Mouse (Mus musculus) left cerebral cortex, postnatal 14 days (tissue): ENCODE data around the gene Ptprj. TPM values are rescaled to one million over a fixed set of nuclear protein-coding genes. Genes with fewer than 3 reads are reported as not detected.

Source experiments
- DNase-seq, 2 experiments: peaks; one replicate each; pipeline ENCODE4 v3.0.0; 2021 to 2022; ENCODE audit warnings: low spot score in 2 of 2, mixed read lengths in 1 of 2
- intact Hi-C: fragments of 180-260 bp; cut with DNase I; formaldehyde crosslinking; loops from one replicate; pipeline ENCODE4 v1.15.1; 2025
- total RNA-seq, 2 experiments: library from RNA; stranded (reverse); gene quantifications; 2 replicates each; pipeline ENCODE4 v1.2.3; 2021

The Ptprj gene
- total RNA-seq, 2 experiments from 2014 or later = 91.2 to 111 TPM

DNA sequence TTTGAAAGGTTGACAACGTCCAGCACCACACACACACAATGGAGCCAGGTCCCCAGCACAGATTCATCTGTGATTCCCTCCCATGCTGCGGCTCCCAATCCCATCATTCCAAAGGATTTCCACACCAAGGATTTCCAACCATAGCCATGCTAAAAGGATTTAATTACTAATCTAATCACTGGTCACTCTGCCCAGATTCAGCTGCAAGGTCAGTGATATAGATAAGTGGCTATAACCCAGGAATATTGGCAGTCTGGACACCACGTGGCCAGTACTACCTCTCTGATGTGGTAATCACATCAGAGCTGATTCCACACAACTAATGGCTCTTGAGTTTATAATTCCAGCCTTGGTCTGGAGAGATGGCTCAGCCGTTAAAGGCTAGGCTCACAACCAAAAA, 41.2 kb downstream of the Ptprj start:
- no peak for DNase-seq
- intact Hi-C loops = no loop called here

DNA sequence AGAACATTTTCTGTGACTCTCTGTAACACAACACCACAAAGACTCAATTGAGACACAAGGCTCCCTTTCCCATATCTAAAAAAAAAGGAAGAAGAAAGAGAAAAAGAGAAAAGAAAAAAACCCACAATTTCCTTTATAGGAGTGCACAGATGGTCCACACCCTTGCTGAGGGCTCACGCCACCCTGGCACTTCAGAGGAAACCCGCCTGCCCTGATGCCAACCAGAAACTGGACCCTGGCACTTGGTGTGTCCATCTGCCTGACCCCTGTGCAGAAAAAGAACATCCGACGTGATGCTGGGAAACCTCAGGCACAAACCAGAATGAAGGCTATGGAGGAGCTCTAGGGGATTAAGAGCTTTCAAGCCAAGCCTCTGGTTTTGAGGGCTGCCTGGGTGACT, 43.2 kb downstream of the Ptprj start:
- no peak for DNase-seq
- intact Hi-C loops = no loop called here

DNA sequence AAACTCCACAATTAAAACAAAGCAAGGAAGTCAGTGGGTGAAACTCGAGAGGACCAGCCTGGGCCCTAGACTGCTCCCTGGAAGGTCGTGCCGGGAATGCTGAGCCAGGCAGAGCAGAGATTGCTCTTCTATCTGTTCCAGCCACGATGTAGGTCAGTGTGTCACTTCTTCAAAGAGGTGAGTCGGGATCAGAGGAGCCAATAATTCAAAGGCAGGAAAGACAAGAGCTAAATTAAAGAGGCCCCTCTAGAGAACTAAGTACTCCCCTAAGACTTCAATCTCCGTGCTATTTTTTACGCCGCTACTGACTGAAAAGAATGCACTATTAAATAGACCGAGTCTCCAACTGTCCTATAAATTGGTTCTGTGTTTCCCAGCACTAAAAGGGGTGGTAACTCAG, 43.9 kb downstream of the Ptprj start:
- intact Hi-C loops = no loop called here
- no peak for DNase-seq

DNA sequence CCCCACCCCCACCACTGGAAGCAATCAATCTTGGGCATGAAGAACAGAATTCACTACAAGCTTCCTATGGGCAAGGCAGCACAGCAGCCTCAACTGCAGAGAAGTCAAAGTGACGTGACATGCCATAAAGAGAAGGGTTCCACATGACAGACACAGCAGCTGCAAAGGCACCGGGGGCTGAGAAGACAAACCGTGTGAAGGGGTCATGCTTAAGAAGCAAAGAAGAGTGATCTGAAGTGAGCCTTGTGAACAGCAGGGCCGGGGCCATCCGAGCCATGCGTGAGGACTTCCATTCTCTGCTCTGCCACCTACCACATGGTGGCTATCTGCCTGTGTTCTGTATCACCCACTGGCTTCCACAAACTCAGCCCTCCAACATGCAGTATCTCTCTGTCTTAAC, 45.7 kb downstream of the Ptprj start:
- DNase-seq = no peak
- intact Hi-C loops = no loop called here

DNA sequence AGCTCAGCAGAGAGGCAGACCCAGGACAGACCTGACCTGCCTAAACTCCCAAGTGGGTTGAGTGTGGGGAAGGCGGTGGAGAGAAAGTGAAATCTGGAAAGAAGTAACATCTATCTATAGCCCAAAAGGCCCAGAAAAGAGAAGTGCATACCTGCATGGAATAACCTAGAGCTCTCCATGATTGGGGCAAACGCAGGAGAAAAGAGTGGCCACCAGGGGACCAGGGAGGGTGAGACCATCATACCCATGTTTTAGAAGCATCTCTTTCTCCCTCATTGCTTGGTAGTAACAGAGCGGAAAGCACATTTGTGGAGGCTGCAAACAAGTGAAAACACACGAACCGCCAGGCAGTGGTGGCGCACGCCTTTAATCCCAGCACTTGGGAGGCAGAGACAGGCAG, 46.5 kb downstream of the Ptprj start:
- DNase-seq = no peak
- intact Hi-C loops = no loop called here

DNA sequence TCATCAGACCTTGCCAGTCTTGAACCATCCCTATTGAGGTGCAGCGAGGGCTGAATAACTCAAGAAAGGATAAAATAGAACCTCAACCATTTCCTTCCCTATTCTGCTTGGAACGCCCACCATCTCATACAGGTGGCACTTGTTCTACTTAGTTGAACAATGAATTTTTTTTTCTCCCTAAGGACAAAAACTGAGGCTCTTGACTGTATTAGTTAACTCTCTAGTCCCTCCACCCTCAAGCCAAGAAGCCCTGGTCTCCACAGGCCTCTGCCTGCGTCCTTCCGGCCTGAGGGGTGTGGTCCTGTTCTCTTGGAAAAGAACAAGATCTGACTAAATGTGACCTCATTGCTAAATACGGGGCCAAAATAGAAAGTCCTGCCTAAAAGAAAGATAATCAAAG, 48.4 kb downstream of the Ptprj start:
- intact Hi-C loops = no loop called here
- DNase-seq = no peak

DNA sequence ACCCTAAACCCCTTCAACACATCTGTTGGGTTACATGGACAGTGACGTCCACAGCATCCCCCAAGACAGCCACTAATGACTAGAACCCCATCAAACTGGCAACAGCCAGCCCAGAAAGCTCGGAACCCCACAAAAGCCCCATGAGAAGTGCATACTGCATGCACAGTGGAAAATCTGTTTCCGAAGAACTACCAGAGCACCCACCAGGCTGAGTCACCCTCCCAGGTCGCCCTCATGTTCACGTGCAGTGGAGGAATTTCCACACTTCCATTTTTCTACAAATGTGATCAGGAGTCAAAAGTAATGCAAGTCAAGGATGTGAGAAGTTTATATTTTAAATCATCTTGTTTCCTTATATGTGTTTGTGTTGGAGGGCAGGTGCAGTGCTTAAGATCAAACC, 52.3 kb downstream of the Ptprj start:
- intact Hi-C loops = loop anchor here (5.0 kb wide), 1 partner anchor 49 kb away; no protein-coding TSS in a partner anchor
- DNase-seq = no peak

DNA sequence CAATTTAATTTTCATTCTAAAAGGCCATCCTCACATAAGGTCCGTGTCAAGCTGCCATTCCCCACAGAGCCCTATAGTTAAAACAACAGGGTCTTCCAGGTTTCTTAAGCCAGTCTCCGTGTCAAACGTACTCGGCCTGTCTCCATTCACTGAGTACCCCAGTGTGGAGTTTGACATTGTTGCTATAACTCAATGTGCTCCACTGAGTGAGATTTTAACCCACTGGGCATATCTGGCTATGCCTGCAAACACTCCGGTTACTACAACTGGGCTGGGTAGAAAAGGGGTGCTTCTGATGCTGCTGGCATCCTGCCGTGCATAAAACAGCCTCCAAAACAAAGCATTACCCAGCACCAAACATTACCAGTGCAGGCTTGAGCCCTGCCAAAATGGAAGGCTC, 53.5 kb downstream of the Ptprj start:
- intact Hi-C loops = loop anchor here (5.0 kb wide), 1 partner anchor 50 kb away; no protein-coding TSS in a partner anchor

DNA sequence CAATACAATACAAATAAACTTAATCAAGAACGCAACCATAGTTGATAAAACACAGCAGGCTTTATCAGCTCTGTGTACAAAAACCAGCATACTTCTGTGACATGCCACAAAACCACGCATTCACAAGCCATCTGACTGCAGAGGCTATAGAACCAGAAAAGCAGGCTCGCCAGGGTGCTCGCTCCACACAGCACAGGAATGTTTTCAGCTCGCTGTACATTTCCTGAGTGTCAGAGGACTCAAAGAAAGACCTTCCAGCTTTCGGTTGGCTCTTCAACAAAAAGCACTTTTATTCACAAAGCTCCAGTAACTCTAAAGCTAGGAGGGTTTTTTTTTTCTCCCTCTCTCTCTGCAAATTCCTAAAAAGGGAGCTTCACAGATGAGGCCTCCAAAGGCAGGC, 53.9 kb downstream of the Ptprj start:
- no peak for DNase-seq
- intact Hi-C loops = loop anchor here (5.0 kb wide), 1 partner anchor 51 kb away; no protein-coding TSS in a partner anchor

More for the DNA sequence above, 53.5 kb downstream of the Ptprj start:
- no peak for DNase-seq

DNA sequence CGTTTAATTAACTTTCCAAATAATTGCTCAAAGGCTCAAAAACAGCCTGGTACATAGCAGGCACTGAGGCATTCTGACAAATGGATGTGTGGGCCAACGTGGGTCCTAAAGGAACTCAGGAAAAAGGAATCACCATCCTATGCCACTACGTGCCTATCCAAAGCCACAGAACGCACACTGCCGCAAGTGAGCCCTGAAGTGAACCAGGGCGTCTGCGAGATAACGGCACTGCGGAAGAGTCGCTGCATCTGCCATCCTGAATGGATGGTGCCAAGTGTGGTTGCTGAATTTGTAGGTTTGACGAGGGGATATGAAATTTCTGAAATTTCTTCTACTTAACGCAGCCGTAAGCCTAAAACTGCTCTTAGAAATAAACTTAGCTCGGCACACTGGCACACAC, 54.6 kb downstream of the Ptprj start:
- intact Hi-C loops = loop anchor here (5.0 kb wide), 1 partner anchor 51 kb away; no protein-coding TSS in a partner anchor
- no peak for DNase-seq

DNA sequence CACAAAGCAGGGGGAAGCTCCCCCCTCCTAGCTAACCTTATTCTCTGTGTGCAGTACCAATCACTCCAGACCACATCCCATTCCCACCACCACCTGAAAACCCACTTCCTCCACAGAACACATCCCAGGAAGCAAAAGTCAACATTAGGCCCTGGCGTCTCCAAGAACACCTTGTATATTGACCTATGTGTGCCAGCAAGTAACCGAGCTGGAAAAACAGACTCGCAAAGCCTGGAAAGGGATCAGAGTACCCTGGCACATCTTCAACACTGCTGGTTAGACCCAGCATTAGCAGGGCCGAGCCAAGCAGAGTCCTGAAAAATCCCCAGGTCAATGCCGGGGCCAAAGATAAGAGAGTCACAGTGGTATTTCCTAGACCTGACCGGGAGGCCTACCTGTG, 58.0 kb downstream of the Ptprj start:
- intact Hi-C loops = no loop called here
- DNase-seq = no peak

DNA sequence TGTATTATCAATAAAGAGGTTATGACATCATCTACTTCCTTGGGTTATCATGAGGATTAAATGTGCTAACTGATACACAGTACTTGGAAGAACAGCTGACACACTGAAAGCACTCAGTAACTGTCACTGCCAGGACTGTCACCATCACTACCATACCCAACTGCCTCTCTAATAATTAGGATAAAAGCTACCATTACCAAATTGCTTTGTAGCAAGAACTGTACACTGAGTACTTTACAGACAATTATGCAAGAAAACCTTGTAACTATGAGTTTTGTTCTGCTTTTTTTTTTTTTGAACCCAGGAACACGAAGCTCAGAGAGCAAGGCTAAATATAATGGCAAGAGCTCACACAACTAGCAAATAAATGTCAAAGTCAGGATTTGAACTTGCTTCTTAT, 58.5 kb downstream of the Ptprj start:
- intact Hi-C loops = no loop called here
- no peak for DNase-seq

DNA sequence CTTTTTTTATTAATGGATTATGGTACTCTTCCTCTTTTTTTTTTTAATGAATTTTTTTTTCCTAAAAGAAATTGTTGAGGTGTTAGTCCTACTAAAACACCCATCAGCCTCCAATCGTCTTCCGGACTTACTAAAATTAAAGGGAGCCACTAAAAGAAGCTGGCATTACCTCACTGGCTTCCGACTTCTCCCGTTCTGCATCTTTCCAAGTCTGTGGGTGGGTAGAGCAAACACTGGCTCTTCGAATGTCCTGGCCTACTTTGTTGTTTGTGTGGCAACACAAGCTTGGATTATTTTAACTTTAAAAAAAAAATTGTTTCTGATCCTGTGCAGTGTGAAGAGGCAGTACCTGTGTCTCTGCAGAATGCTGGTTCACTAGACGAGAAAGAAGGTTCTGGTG, 62.2 kb downstream of the Ptprj start:
- intact Hi-C loops = no loop called here

DNA sequence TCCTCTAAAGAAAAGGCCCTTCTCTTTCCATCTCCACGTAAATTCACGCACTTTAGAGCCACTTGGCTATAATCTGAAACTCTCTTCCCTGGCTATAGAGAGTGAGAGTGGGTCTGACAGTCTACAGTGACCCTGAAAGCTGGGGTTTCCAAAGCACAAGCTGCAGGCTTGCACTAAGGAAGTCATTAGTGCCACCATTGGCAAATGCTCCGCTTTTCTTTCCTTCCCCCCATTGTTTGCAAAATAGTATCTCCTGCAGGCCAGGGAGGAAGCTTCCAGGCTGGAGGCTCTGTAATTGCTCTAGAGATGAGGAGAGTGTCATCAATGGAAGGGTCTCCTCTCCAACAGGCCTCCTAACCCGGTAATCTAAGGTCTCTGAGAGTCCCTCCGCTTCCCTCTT, 65.5 kb downstream of the Ptprj start:
- intact Hi-C loops = no loop called here
- no peak for DNase-seq

More for the DNA sequence above, 62.2 kb downstream of the Ptprj start:
- no peak for DNase-seq

DNA sequence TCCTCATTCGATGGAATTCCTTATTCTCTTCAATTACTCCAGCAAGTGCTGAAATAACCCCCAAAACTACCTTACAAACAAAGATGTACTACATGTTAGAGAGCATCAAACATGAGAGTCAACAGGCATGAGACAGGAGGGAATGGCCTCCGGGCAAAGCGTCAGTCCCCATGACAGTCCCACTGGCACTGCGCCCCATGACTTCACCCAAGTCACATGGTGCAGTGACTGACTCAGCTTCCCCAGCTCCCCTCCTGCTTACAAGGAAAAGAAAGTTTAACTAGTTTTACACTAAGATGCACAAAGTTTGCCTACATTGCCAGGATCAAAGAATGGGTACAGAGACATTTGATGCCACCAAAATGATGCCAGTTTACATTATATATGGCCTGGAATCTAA, 71.2 kb downstream of the Ptprj start:
- DNase-seq = no peak
- intact Hi-C loops = loop anchor here (5.0 kb wide), 1 partner anchor 58 kb away; no protein-coding TSS in a partner anchor

DNA sequence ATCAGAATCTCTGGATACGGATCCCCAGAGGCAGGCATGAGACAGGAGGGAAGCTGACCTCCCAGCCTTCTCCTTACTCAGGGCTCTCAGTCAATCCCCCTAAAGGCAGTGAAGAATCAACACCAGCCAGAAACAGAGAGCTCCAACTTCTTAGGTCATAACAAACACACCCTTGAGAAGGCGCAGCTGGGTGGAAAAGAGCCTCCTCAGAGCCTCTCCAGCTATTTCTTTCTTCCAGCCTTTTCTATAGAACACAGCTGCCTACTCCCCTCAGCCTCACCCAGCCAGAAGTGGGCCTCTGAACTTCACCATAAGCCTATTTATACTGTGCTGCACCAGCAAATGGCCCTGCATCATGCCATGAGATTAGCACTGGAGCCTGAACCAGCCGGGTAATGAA, 74.3 kb downstream of the Ptprj start:
- no peak for DNase-seq
- intact Hi-C loops = loop anchor here (5.0 kb wide), 1 partner anchor 61 kb away; no protein-coding TSS in a partner anchor

DNA sequence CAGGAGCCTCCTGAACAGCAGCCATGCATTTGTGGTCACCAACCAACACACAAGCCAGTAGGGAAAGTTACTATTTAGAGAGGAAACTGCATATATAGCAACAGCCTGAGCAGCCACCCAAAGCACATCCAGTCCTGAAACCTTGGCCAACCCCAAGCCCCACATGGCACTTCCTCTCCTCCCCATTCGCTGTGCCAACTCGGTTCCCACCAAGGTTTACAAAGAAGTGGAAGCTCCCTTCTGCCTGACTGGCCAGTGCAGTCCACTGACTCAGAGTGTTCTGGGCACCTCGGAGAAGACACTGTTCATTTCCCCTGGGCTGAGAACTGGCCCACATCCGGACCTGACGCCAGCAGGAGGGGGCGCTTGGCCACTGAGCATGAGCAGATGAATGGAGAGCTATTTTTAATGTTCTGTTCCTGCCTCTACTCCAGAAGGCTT, 75.7 kb downstream of the Ptprj start:
- DNase-seq = peak; percentile 78 to 89
- intact Hi-C loops = loop anchor here (5.0 kb wide), 1 partner anchor 63 kb away; no protein-coding TSS in a partner anchor

DNA sequence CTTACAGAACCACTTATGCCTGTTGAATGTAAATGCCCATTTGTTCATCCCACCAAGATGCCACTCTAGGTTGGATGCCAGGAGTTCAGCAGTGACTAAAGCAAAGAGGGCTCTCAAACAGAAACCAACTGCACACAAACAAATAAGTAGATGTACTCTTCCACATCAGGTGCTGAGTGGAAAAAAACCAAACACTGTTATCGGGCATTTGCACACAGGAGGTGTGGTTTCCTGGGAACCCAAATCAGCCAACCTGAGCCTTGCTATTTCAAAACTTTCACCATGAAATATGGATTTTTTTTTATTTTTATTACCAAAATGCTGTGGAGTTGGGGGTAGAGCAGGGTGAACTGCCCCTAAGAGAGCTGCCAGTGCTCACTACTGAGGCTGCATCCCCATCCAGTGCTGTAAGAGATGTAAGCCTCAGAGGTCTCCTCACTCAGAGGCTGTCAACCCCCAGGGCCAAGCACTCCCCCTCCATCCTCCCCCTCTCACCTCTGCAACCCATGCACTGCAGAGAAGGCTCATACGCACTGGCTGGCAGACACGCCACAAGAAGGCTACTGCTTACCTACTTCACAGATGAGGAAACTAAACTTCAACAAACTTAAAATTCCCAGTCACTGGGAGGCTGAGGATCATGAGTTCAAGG, 77.1 kb downstream of the Ptprj start:
- DNase-seq = no peak
- intact Hi-C loops = no loop called here

DNA sequence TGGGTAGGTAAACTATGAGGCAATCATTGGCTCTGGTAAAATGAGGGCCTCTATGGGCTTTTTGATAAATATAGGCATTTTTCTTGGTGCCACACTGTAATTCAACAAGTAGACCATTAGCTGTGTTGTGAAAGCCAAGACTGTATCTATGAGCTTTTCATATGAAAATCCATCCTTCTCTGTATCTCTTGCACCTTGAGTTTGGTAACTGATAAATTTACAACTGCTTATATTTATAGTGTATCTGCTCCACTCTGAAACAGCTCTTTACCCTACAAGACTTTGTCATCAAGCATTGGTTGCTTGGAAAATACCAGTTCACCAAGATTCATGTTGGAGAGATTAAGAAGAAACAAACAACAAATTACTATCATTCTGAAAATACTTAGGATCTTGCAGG, 77.7 kb downstream of the Ptprj start:
- intact Hi-C loops = no loop called here
- no peak for DNase-seq

DNA sequence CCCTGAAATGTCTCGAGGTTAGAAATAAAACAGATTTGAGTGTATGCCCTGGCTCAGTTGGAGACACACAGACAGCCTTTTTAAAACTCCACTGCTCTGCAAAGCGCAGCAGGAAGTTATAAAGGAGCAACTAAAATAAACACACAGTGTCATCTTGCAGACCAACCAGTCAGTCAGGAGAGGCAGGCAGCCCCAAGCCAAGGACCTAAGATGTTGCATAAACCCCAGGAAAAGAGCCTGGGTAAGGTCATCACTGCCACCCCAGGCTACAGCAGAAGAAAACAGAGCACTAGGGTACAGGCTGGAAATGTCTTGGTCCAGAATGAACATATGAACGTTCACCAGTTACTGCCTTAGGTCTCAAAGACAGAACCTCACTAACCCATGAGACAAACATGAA, 78.7 kb downstream of the Ptprj start:
- intact Hi-C loops = no loop called here
- no peak for DNase-seq

DNA sequence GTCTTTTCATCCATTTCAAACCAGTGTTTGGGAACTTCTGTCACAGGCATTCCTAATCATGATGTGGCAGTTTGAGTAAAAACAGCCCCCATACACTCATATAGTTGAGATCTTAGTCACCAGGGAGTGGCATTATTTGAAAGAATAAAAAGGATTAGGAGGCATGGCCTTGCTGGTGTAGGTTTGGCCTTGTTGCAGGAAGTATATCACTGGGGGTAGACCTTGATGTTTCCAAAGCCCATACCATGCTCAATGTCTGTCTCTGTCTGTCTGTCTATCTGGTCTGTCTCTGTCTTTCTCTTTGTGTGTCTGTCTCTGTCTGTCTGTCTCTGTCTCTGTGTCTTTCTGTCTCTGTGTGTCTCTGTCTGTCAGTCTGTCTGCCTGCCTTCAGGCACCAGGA, 79.6 kb downstream of the Ptprj start:
- no peak for DNase-seq
- intact Hi-C loops = no loop called here

DNA sequence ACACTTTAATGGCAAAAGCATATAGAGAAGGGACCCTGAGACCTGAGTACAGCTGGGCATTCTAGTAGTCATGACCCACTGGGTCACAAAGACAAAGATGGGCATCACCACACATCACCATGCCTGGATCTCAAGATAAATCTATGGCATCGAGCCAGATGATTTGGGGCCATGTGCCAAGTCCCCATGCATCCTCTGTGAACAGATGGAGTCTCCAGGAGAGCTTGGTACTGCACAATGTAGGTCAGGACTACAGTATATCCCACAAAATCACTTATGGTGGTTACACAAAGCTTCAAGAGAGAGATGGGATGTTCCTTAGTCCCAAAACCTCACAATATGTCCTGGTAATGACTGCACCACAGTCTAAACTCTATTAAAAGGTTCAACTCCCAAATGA, 81.4 kb downstream of the Ptprj start:
- peak; percentile 52 to 62 for DNase-seq
- intact Hi-C loops = no loop called here
